Comparison of ENCODE assay signal across 8 mouse cellular contexts in the genomic region with DNA sequence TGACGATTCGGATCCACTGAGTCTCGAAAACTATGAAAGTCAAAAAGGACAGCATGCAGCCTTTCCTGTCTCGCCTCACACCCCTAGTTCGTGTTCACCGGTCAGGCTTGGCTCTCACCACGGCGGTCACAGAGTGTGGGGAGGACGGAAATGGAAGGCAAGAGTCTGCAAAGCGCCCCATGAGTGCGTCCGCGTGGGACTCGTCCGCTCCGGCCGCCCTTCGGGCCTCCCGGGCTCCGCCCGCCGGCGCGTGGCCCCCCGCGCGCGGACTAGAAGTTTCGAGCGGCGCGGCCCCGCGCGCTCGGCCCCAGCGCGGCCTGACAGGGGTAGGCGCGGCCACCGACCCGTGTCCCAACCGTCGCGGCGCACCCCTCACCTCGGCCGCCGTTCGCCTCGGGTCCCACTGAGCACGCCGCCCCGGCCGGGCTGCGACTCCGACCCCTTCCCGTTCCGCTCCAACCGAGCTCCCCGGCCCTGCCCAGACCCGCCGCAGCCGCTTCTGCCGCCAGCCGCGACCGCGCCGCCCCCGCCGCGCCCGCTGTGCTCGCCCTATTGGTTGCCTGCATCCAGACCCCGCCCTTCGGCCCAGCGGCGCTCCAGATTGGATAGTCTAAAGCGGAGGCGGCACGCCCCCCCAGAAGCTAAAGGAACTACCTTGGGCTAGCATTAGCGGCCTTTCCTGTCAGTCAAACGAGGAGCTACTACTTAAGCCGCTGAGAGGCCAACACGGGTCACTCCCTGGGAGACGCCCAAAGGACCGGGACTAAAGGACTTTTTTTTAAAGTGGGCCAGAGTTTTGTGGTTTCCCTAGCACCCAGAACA. TPM values are rescaled to one million over a fixed set of nuclear protein-coding genes. Genes with fewer than 3 reads are reported as not detected.
DNase-seq lines count a peak whose midpoint lies in the region; ATAC-seq and TF ChIP-seq lines count a peak whose summit lies in the region.

A gene (minus strand): TSS at position 524 of the 822 bp plus-strand sequence.

- H3K4me2 ChIP-seq in embryonic facial prominence, embryonic 14.5 days (ENCODE audit: low read depth, low read length) = peak within 1 kb of the TSS; percentile 73
- H3K4me2 ChIP-seq in limb, embryonic 14.5 days (replicated peaks; ENCODE audit: low read depth, low read length, severe bottlenecking) = peak within 1 kb of the TSS; percentile 72
- H3K4me2 ChIP-seq in midbrain, postnatal 0 days (ENCODE audit: low read depth, low read length, poor library complexity, severe bottlenecking) = peak within 1 kb of the TSS; percentile 84

- H3K27ac ChIP-seq in embryonic facial prominence, embryonic 14.5 days (replicated peaks; ENCODE audit: low read depth, low read length) = peak within 1 kb of the TSS; percentile 65
- H3K27ac ChIP-seq in limb, embryonic 14.5 days (replicated peaks; ENCODE audit: low read depth, low read length) = peak within 1 kb of the TSS; percentile 74; the same call in 1 of the 2 replicates
- peak within 1 kb of the TSS; percentile 9; the same call in 1 of the 2 replicates for H3K27ac ChIP-seq in midbrain, postnatal 0 days (ENCODE audit: low read depth, low read length)

- 0 out of 2 replicates have a peak, but pooled peaks have one; percentile 26 for TF ChIP-seq POLR2A in limb, embryonic 14.5 days (IDR thresholded peaks at IDR 0.05; ENCODE audit: borderline replicate concordance, extremely low read depth, insufficient read depth, insufficient read length)

- H3K36me3 ChIP-seq in embryonic facial prominence, embryonic 14.5 days (ENCODE audit: control insufficient read depth, insufficient read depth, low read length) = no peaks in the 10 kb centered on the region
- H3K36me3 ChIP-seq in limb, embryonic 14.5 days (ENCODE audit: control insufficient read depth, insufficient read depth, low read length) = 0 out of 2 replicates have a peak, but pooled peaks cover 4% of the 10 kb centered on the region
- no peaks in the 10 kb centered on the region for H3K36me3 ChIP-seq in midbrain, postnatal 0 days (ENCODE audit: insufficient read depth, low read length)

- 0 out of 2 replicates have a peak, but pooled peaks cover 4% of the 10 kb centered on the region for H3K4me1 ChIP-seq in embryonic facial prominence, embryonic 14.5 days (ENCODE audit: control insufficient read depth, insufficient read depth, low read length)
- peaks cover 13% of the 10 kb centered on the region for H3K4me1 ChIP-seq in limb, embryonic 14.5 days (ENCODE audit: control insufficient read depth, insufficient read depth, low read length)
- 0 out of 2 replicates have a peak, but pooled peaks cover 3% of the 10 kb centered on the region for H3K4me1 ChIP-seq in midbrain, postnatal 0 days (ENCODE audit: insufficient read depth, low read length)

- 0% methylated on average over 15 of the region's 88 CpGs for WGBS in embryonic facial prominence, embryonic 14.5 days
- WGBS in limb, embryonic 14.5 days = under 1% methylated on average over 56 of the region's 88 CpGs
- WGBS in midbrain, postnatal 0 days = under 1% methylated on average over 49 of the region's 88 CpGs

- peak within 1 kb of the TSS; percentile 65 for H3K4me3 ChIP-seq in embryonic facial prominence, embryonic 14.5 days (ENCODE audit: low read depth, low read length)
- peak within 1 kb of the TSS; percentile 76 for H3K4me3 ChIP-seq in limb, embryonic 14.5 days (replicated peaks; ENCODE audit: low read length)
- peak within 1 kb of the TSS; percentile 68 for H3K4me3 ChIP-seq in midbrain, postnatal 0 days (ENCODE audit: low read depth, low read length)

- peak; percentile 98 for DNase-seq in 3T3-L1 (ENCODE audit: low read depth, low spot score)
- peak; percentile 93 to 97 for DNase-seq in adrenal gland, postnatal 4 days (ENCODE audit: low spot score in 2 of 2)
- DNase-seq in embryonic facial prominence, embryonic 14.5 days (ENCODE audit: low spot score) = peak; percentile 99
- peak; percentile 99 for DNase-seq in heart, adult 8-10 months (ENCODE audit: low spot score)
- DNase-seq in kidney, adult 9 months = peak; percentile 100
- DNase-seq in limb, embryonic 14.5 days (ENCODE audit: low spot score) = peak; percentile 99
- DNase-seq in midbrain, postnatal 0 days (ENCODE audit: low spot score) = peak; percentile 97
- peak; percentile 98 for DNase-seq in spleen, postnatal 14 days (ENCODE audit: low spot score in 2 of 2)

- no peaks in the 10 kb centered on the region for H3K9me3 ChIP-seq in embryonic facial prominence, embryonic 14.5 days (ENCODE audit: control insufficient read depth, low read length)
- no peaks in the 10 kb centered on the region for H3K9me3 ChIP-seq in limb, embryonic 14.5 days (ENCODE audit: control insufficient read depth, low read length)
- H3K9me3 ChIP-seq in midbrain, postnatal 0 days (ENCODE audit: low read length) = no peaks in the 10 kb centered on the region

- peak; percentile 99 for ATAC-seq in embryonic facial prominence, embryonic 14.5 days (ENCODE audit: low read depth)
- ATAC-seq in limb, embryonic 14.5 days (ENCODE audit: low FRiP score, low read depth) = peak; percentile 99
- peak; percentile 96 for ATAC-seq in midbrain, postnatal 0 days (ENCODE audit: low FRiP score)

- no peaks in the 10 kb centered on the region for H3K27me3 ChIP-seq in embryonic facial prominence, embryonic 14.5 days (replicated peaks; ENCODE audit: control insufficient read depth, insufficient read depth, low read length)
- no peaks in the 10 kb centered on the region for H3K27me3 ChIP-seq in limb, embryonic 14.5 days (ENCODE audit: control insufficient read depth, insufficient read depth, low read length)
- H3K27me3 ChIP-seq in midbrain, postnatal 0 days (ENCODE audit: insufficient read depth, low read length) = no peaks in the 10 kb centered on the region

- peak within 1 kb of the TSS; percentile 76 for H3K9ac ChIP-seq in embryonic facial prominence, embryonic 14.5 days (ENCODE audit: low read depth, low read length)
- peak within 1 kb of the TSS; percentile 79 for H3K9ac ChIP-seq in limb, embryonic 14.5 days (ENCODE audit: low read depth, low read length, severe bottlenecking)
- peak within 1 kb of the TSS; percentile 60 for H3K9ac ChIP-seq in midbrain, postnatal 0 days (replicated peaks; ENCODE audit: low read length, poor library complexity, severe bottlenecking)

- no peak for TF ChIP-seq CTCF in midbrain, postnatal 0 days (IDR thresholded peaks at IDR 0.05)

RNA-seq across cellular contexts. Expression of the gene that starts here (rescaled TPM):
- 10 to 100 TPM; 80.4 to 80.7 TPM for total RNA-seq in adrenal gland, postnatal 4 days (2021)
- polyA plus RNA-seq in embryonic facial prominence, embryonic 14.5 days (2014; fragmentation: Nextera tagmentation; extraction: Ambion mirVana) = 49.3 TPM in 2 replicates
- total RNA-seq in heart, adult 8-10 months (2022) = 100 to 1,000 TPM; 209 to 267 (median 247) TPM
- polyA plus RNA-seq in limb, embryonic 14.5 days (2012; rRNA removed) = 51.7 and 58.4 TPM in 2 replicates
- 41.6 and 43.3 TPM in 2 replicates for polyA plus RNA-seq in limb, embryonic 14.5 days (2014; fragmentation: Nextera tagmentation; extraction: Ambion mirVana)
- total RNA-seq in midbrain, postnatal 0 days (2014; rRNA removed) = 14.6 and 21.3 TPM in 2 replicates
- 16.2 and 16.7 TPM in 2 replicates for polyA plus RNA-seq in midbrain, postnatal 0 days (2015; fragmentation: Nextera tagmentation; extraction: Ambion mirVana)

Comparison
In these comparisons a context has a peak if more than half of its experiments do, and no peak if none do; other contexts are left out.
1. Peak in every context shown above with its lines: DNase-seq, ATAC-seq, H3K4me3 ChIP-seq and H3K27ac ChIP-seq.
2. H3K27ac ChIP-seq: peak in every context shown above with its lines; median percentile 74 in limb, embryonic 14.5 days; 65 in embryonic facial prominence, embryonic 14.5 days; 9 in midbrain, postnatal 0 days.